Mouse (Mus musculus): ENCODE data around the gene Abcd3.

Gene Abcd3

DNA sequence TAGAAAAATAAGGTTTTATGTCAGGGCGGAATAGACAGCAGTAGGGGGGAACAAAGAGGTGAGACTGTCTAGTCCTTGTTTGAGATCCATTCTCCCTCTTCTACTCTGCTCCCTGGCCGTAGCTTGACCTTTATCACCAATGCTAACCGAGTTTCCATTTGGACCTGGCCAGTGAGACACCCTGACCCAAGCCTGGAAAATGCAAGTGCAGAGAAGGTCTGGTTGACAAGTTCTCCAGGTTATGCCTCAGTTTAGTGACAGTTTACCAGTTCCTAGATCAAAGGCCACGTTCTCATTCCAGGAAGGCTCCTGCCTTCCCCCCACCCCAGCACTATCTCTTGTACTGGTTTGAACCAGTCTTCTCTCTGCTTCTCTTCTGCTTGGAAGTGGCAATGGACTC lies 19.1 kb upstream of the Abcd3 start:
- Histone ChIP-seq H3K27me3 (ENCODE audit: control insufficient read depth, insufficient read depth, low read length, poor library complexity, severe bottlenecking) (no peaks in the 10 kb centered on the region), H3K36me3 (ENCODE audit: control insufficient read depth, insufficient read depth, low read length, poor library complexity, severe bottlenecking) (no peaks in the 10 kb centered on the region)
- no peak for DNase-seq (ENCODE audit: low read depth, low spot score)

DNA sequence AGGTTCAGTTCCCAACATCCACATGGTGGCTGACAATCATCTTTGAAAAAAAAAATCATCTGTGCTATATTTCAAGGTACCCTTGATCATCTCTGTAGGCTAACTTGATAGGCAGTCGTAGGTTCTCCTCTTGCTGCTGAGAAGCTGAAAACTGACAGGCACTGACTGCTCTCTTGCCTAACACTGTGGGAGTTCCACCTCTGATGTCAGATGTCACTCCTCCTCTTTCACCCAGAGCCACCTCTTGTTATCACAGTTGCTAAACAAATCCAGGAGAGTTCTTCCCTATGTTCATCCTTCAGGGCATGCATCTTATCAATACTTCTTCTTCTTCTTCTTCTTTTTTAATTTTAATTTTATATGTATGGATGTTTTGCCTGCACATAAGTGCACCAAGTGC lies 10.0 kb upstream of the Abcd3 start:
- H3K36me3 ChIP-seq (ENCODE audit: control insufficient read depth, insufficient read depth, low read length, poor library complexity, severe bottlenecking), result no peaks in the 10 kb centered on the region
- DNase-seq (ENCODE audit: low read depth, low spot score), result no peak

DNA sequence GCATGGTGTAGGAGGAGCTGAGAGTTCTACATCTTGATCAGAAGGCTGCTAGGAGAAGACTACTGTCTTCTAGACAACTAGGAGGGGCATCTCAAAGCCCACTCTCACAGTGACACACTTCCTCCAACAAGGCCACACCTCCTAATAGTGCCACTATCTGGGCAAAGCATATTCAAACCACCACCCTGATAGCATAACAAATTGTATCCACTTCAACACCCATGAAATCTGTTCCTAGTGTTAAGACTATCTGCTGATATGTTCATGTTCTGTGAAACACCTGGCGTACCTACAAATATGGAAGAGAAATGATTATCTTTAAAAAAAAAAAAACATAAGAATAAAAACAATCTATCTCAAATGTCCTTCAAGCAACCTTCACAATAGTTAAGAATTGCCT lies 9.2 kb upstream of the Abcd3 start:
- no peaks in the 10 kb centered on the region for H3K27me3 ChIP-seq (ENCODE audit: control insufficient read depth, insufficient read depth, low read length, poor library complexity, severe bottlenecking)
- no peak for DNase-seq (ENCODE audit: low read depth, low spot score)
- H3K36me3 ChIP-seq (ENCODE audit: control insufficient read depth, insufficient read depth, low read length, poor library complexity, severe bottlenecking), result no peaks in the 10 kb centered on the region

More for the DNA sequence above, 10.0 kb upstream of the Abcd3 start:
- H3K27me3 ChIP-seq (ENCODE audit: control insufficient read depth, insufficient read depth, low read length, poor library complexity, severe bottlenecking), result no peaks in the 10 kb centered on the region

DNA sequence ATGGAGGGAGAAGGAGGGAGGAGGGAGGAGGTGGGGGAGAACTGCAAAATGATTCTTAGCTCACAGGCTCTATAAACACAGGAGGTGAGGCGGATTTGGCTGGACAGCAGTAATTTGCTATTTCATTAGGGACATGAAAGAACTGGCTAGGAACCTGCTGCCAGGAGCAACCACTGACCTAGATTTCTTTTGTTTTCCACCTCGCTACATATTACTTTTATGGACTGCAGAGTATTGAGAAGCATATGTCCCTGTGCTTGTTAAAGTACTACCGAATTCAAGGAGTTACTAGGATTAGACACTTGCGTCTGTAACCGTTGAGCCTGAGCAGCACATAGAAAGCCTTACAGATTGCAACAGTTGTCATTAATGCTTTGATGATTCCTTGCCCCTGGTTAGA lies 7.5 kb upstream of the Abcd3 start:
- no peak for DNase-seq (ENCODE audit: low read depth, low spot score)
- Histone ChIP-seq H3K36me3 (ENCODE audit: control insufficient read depth, insufficient read depth, low read length, poor library complexity, severe bottlenecking) (no peaks in the 10 kb centered on the region), H3K27me3 (ENCODE audit: control insufficient read depth, insufficient read depth, low read length, poor library complexity, severe bottlenecking) (no peaks in the 10 kb centered on the region)

DNA sequence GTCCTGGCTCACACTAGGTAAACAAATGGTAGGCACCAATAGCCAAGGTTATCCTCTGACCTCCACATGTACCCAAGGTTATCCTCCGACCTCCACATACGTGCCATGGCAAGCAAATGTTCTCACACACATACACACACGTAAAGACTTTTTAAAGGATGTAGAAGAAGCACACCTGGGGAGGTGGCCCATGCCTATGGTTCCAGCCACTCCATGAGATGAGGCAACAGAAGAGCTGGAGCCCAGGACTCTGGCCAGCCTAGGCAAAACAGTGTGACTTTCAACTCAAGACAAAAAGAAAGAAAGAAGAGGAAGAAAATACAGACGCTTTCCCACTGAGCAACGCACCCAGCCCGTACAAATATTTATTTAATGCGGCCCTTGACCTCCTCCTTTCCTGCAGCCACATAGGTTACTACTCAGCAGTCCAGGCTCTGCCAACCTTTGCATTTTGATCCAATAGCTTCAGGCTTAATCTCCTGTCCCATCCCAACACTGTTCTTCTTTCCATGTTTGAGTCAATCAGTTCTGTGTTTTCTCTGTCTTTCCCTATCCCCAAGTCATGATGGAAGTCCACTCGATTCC lies 6.5 kb upstream of the Abcd3 start:
- DNase-seq (ENCODE audit: low read depth, low spot score), result no peak
- no peaks in the 10 kb centered on the region for H3K27me3 ChIP-seq (ENCODE audit: control insufficient read depth, insufficient read depth, low read length, poor library complexity, severe bottlenecking)
- no peaks in the 10 kb centered on the region for H3K36me3 ChIP-seq (ENCODE audit: control insufficient read depth, insufficient read depth, low read length, poor library complexity, severe bottlenecking)

DNA sequence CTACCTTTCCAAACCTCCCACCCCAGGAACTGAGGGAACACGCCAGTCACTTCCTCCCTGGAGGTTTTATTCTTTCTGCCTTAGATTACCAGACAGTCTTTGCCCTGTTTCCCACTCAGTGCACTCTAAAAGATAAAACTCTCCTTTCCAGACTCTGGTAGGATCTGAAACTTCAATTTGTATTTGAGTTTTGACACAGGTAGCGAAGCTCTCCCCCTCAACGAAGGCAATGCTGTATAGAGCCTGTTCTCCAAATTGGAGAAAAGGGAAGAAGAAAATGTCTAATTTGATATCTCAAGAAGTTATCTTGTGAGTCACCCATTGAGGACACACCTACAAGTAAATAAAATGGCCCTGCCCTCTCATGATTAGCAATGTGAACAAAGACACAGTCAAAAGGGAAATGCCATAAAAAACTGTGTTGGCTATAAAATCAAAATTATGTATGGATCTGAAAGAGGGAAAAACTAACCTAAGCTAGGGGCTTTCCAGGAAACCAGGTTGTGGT lies 4.6 kb upstream of the Abcd3 start:
- no peak for DNase-seq (ENCODE audit: low read depth, low spot score)
- H3K27me3 ChIP-seq (ENCODE audit: control insufficient read depth, insufficient read depth, low read length, poor library complexity, severe bottlenecking), result no peaks in the 10 kb centered on the region
- H3K36me3 ChIP-seq (ENCODE audit: control insufficient read depth, insufficient read depth, low read length, poor library complexity, severe bottlenecking), result no peaks in the 10 kb centered on the region

DNA sequence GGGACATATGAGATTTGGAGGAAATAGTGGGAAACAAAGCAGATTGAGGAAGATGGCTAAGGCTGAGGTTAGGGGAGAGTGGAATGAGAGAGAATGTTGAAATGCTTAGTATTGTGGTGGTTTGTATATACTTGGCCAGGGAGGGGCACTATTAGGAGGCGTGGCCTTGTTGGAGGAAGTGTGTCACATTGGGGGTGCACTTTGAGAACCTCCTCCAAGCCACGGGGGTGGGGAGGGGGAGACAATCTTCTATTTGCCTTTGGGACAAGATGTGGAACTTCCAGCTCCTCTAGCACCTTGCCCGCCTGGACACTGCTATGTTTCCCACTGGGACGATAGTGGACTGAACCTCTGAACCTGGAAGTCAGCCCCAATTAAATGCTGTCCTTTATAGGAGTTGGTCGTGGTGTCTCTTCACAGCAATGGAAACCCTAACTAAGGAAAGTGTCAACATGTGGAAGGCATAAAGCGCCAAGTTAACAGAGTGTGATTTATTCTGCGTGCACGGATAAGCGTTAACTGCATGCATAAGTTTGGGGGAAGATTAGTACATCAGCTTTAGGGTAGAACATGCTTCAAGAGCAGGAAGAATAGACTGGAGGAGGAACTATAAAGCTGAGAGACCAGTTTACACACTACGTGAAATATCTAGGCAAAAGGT lies 3.8 kb upstream of the Abcd3 start:
- no peaks in the 10 kb centered on the region for H3K36me3 ChIP-seq (ENCODE audit: control insufficient read depth, insufficient read depth, low read length, poor library complexity, severe bottlenecking)
- H3K27me3 ChIP-seq (ENCODE audit: control insufficient read depth, insufficient read depth, low read length, poor library complexity, severe bottlenecking), result no peaks in the 10 kb centered on the region
- DNase-seq (ENCODE audit: low read depth, low spot score), result no peak

DNA sequence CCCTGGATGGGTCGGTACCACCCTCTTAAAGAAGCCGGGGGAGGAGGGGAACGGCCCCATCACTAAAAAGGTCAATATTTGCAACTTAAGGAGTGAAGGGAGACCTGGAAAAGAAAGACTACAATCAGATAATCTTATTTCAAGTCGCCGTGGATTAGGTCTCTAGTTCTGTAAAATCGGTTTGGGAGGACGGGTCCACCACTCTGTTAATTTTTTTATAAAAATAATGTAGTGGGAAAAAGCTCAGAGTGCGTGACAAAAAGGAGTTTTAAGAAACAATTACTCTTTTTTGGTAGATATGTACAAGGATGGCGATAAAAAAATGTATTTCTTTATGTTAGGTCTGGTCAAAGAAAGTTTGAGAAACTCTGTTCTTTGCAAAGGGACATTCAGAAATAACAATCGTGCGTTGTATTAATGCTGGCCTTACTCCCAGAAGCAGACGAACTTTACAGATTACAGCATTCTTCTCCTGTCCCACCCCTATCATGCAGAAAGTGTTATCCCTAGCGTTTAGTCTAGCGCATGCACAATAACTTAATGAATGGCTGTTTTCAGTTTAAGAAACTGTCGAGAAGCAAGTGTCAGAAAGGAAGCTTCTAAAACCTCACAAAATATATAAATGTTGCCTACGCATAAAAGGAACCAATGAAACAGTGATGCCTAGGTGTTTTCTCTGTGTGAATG lies 590 bp upstream of the Abcd3 start:
- Histone ChIP-seq H3K27me3 (ENCODE audit: control insufficient read depth, insufficient read depth, low read length, poor library complexity, severe bottlenecking) (no peaks in the 10 kb centered on the region), H3K36me3 (ENCODE audit: control insufficient read depth, insufficient read depth, low read length, poor library complexity, severe bottlenecking) (no peaks in the 10 kb centered on the region)
- DNase-seq (ENCODE audit: low read depth, low spot score), result no peak

DNA sequence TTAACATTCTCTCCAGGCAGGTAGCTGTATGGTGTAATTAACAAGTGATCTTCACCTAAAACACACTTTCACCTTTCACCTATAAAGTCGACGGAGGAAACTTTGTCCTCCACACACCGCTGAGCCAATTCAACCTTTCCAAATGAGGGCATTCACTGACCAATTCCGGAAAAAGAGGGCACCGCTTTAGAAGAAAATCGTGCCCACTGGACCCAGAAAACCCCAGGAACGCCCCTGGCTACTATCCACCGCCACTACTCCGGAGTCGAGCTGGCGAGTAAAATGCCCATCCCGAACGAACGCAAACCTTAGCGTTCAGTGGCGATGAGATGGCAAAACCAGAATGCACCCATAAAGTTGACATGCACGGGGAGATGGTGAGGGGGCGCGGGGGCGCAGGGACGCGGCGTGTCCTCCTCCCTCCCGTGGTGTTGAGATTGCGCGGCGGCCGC lies 663 bp downstream of the Abcd3 start:
- DNase-seq (ENCODE audit: low read depth, low spot score), result no peak
- Histone ChIP-seq H3K27me3 (ENCODE audit: control insufficient read depth, insufficient read depth, low read length, poor library complexity, severe bottlenecking) (no peaks in the 10 kb centered on the region), H3K36me3 (ENCODE audit: control insufficient read depth, insufficient read depth, low read length, poor library complexity, severe bottlenecking) (no peaks in the 10 kb centered on the region)

DNA sequence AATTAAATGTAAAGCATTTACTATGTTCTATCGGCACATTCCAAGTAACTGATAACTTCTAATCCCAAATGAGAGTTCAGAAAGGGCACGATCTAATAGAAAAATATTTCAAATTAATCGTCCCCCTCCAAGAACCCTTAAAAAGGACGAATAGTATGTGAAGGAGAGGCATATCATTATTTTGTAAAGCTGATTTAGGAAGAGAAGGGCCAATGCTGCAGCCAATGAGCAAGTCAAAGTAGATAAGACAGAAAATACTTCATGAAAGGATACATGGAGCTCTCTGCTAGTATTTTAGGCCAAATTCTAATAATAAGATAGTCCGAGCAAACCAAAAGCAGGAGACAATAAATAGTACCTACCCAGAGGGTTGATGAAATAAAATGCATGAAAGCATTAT lies 1.3 kb downstream of the Abcd3 start:
- DNase-seq (ENCODE audit: low read depth, low spot score), result no peak
- Histone ChIP-seq H3K27me3 (ENCODE audit: control insufficient read depth, insufficient read depth, low read length, poor library complexity, severe bottlenecking) (no peaks in the 10 kb centered on the region), H3K36me3 (ENCODE audit: control insufficient read depth, insufficient read depth, low read length, poor library complexity, severe bottlenecking) (no peaks in the 10 kb centered on the region)

DNA sequence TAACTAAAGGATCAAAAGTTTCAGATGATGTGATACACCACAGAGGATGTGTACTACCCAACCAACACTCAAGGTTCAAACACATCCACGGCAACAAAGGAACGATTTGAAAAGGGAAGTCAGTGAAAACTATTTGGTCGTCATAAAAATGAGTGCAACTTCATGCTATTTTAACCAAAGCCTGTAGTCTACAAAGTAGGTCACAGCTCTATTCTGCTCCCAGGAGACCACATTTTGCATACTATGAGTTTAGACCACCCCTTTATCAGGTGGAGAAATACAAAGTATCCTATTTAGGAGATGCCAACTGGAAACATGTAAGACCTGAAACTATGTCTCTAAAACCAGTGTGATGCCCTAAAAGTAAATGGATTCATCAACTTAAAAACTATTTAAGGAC lies 6.9 kb downstream of the Abcd3 start:
- no peaks in the 10 kb centered on the region for H3K36me3 ChIP-seq (ENCODE audit: control insufficient read depth, insufficient read depth, low read length, poor library complexity, severe bottlenecking)
- peak; percentile 29 for DNase-seq (ENCODE audit: low read depth, low spot score)

DNA sequence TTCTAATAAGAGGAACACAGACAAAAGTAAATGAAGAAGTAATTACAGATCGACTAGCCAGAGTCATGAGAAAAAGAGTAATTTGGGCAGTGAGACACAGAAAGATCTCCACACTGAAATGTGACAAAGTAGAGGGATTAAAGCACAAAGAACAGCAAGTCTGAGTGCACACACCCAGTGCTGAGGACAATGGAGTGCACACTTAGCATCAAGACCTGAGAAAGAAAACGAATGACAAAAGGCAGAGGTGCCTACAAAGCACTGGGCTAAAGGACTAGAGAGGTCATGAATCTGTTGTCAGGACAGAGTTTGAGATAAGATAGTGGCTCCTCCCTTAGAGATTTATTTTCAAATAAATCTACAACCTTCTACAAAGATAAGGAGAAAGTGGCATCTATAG lies 20.9 kb downstream of the Abcd3 start:
- no peak for DNase-seq (ENCODE audit: low read depth, low spot score)
- no peaks in the 10 kb centered on the region for H3K36me3 ChIP-seq (ENCODE audit: control insufficient read depth, insufficient read depth, low read length, poor library complexity, severe bottlenecking)
- H3K27me3 ChIP-seq (ENCODE audit: control insufficient read depth, insufficient read depth, low read length, poor library complexity, severe bottlenecking), result no peaks in the 10 kb centered on the region

More for the DNA sequence above, 6.9 kb downstream of the Abcd3 start:
- no peaks in the 10 kb centered on the region for H3K27me3 ChIP-seq (ENCODE audit: control insufficient read depth, insufficient read depth, low read length, poor library complexity, severe bottlenecking)

DNA sequence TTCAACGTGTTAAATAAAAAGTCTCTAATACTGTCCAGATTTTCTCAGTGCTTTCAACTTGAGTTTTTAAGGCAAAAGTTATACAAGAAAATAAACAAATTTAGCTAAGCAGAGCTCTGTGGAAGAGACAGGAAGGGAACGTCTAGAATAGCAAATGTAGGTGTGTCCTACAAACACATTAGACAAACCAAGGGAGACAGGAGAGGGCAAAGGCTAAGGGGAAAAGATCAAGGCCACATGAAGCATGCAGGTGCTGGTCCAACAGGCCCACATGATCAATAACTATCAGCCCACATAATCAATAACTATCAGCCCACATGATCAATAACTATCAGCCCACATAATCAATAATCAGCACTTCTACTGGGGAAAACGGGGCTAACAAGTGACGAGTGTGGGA lies 22.9 kb downstream of the Abcd3 start:
- no peaks in the 10 kb centered on the region for H3K36me3 ChIP-seq (ENCODE audit: control insufficient read depth, insufficient read depth, low read length, poor library complexity, severe bottlenecking)
- no peak for DNase-seq (ENCODE audit: low read depth, low spot score)
- no peaks in the 10 kb centered on the region for H3K27me3 ChIP-seq (ENCODE audit: control insufficient read depth, insufficient read depth, low read length, poor library complexity, severe bottlenecking)

DNA sequence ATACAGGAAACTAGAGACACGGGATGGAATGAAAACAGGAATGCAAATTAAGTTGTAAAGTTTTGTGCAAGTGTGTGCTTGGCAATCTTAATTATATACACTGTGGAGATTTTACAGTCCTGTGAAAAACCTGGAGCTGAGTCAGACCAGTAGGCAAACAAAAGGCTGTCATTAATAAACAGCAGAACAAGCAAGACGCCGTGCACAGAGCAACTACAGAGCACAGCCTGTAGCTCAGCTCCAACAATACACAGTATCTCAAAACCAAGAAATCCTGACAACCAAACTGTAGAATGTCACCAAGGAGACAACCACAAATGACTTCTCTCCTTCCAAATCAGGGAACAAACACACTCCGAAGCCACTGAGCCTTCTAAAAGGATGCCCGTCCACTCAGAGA lies 24.7 kb downstream of the Abcd3 start:
- DNase-seq (ENCODE audit: low read depth, low spot score), result no peak
- Histone ChIP-seq H3K27me3 (ENCODE audit: control insufficient read depth, insufficient read depth, low read length, poor library complexity, severe bottlenecking) (no peaks in the 10 kb centered on the region), H3K36me3 (ENCODE audit: control insufficient read depth, insufficient read depth, low read length, poor library complexity, severe bottlenecking) (no peaks in the 10 kb centered on the region)

DNA sequence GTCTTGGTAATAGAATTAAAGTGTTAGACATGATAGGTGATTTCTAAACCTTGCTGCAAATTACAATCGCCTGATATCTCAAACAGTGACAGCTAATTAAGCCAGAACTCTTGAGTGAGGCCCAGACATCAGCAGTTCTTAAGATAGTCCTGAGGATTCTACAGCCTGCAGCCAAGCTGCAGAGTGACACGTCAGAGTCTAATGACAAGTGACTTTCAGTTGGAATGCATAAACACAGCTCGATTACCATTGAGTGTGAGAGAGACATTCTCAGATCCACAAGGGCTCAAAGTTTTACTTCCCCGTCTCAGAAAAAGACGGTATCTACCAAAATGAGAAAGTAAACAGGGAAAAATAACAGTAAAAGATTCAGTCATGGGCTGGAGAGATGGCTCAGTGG lies 25.3 kb downstream of the Abcd3 start:
- Histone ChIP-seq H3K27me3 (ENCODE audit: control insufficient read depth, insufficient read depth, low read length, poor library complexity, severe bottlenecking) (no peaks in the 10 kb centered on the region), H3K36me3 (ENCODE audit: control insufficient read depth, insufficient read depth, low read length, poor library complexity, severe bottlenecking) (no peaks in the 10 kb centered on the region)
- no peak for DNase-seq (ENCODE audit: low read depth, low spot score)

All from splenic B cell, adult 2 months (primary cell).